Mouse (Mus musculus): ENCODE measurements around the gene Tmem14c.

GRCm38 (mm10) chr13:40971261-40971660 lies 44.8 kb upstream of the Tmem14c start:
- no peak for TF ChIP-seq CTCF (IDR thresholded peaks at IDR 0.05; ENCODE audit: extremely low read depth, insufficient read depth, low read length)
- TF ChIP-seq POLR2A (IDR thresholded peaks at IDR 0.05; ENCODE audit: extremely low read depth, insufficient read depth, low read length): no peak

All from cortical plate, adult 2 months (tissue).